Mouse (Mus musculus) MEL (cell line): ENCODE measurements around the gene Atxn3. TPM values are rescaled to one million over a fixed set of nuclear protein-coding genes. Genes with fewer than 3 reads are reported as not detected.

ENCODE experiments used
- DNase-seq: peaks from one replicate; pipeline ENCODE4 v3.0.0; 2011; ENCODE audit warnings: low read depth, low spot score
- H3K27ac ChIP-seq: 2 replicates; pipeline ENCODE4 v1.5.1; 2012; ENCODE audit warnings: low read depth, mild to moderate bottlenecking, control low read depth, low read length, moderate library complexity; ENCODE audit not compliant: control insufficient read depth
- H3K27me3 ChIP-seq, 2 experiments: fragments of 150-350 bp in 1 of 2; sonication (generic) in 1 of 2; 2 replicates each; pipeline ENCODE4 v1.6.1; 2012; ENCODE audit warnings: low read length in 2 of 2, mild to moderate bottlenecking in 2 of 2, improper control_type of control experiment in 1 of 2, moderate library complexity in 1 of 2; ENCODE audit not compliant: insufficient read depth in 2 of 2, control insufficient read depth in 1 of 2
- H3K36me3 ChIP-seq, 2 experiments: 2 replicates each; pipeline ENCODE4 v1.6.1; 2012 to 2014; ENCODE audit warnings: low read length in 2 of 2, improper control_type of control experiment in 1 of 2, inconsistent platforms in 1 of 2, mild to moderate bottlenecking in 1 of 2; ENCODE audit not compliant: insufficient read depth in 2 of 2, control insufficient read depth in 1 of 2
- H3K4me1 ChIP-seq, 2 experiments: fragments of 150-350 bp in 1 of 2; sonication (generic) in 1 of 2; 2 replicates each; pipeline ENCODE4 v1.6.1; 2012; ENCODE audit warnings: low read length in 2 of 2, improper control_type of control experiment in 1 of 2, mild to moderate bottlenecking in 1 of 2; ENCODE audit not compliant: insufficient read depth in 2 of 2, control insufficient read depth in 1 of 2
- H3K4me3 ChIP-seq, 2 experiments: fragments of 150-350 bp in 1 of 2; sonication (generic) in 1 of 2; 2 replicates each; pipeline ENCODE4 v1.5.1; 2012; ENCODE audit warnings: low read depth in 2 of 2, low read length in 2 of 2, mild to moderate bottlenecking in 2 of 2, moderate library complexity in 2 of 2, control low read depth in 1 of 2, improper control_type of control experiment in 1 of 2; ENCODE audit not compliant: control insufficient read depth in 1 of 2, insufficient read depth in 1 of 2
- H3K79me2 ChIP-seq: 2 replicates; pipeline ENCODE4 v1.6.1; 2012; ENCODE audit warnings: mild to moderate bottlenecking, low read length, moderate library complexity; ENCODE audit not compliant: control insufficient read depth, poor library complexity, insufficient read depth
- H3K9ac ChIP-seq: 2 replicates; pipeline ENCODE4 v1.6.1; 2012; ENCODE audit warnings: low read depth, mild to moderate bottlenecking, control low read depth, low read length, moderate library complexity; ENCODE audit not compliant: control insufficient read depth, poor library complexity, severe bottlenecking
- H3K9me3 ChIP-seq: fragments of 150-350 bp; sonication (generic); replicated peaks from 2 replicates; pipeline ENCODE4 v1.6.1; 2012; ENCODE audit warnings: mild to moderate bottlenecking, low read length, improper control_type of control experiment, moderate library complexity; ENCODE audit not compliant: insufficient read depth
- BHLHE40 ChIP-seq: IDR thresholded peaks from 2 replicates; pipeline ENCODE4 v1.6.1; 2012; ENCODE audit warnings: low read depth, mild to moderate bottlenecking, inconsistent platforms, low read length, improper control_type of control experiment, borderline replicate concordance
- CHD2 ChIP-seq: IDR thresholded peaks from 2 replicates; pipeline ENCODE4 v1.6.1; 2011; ENCODE audit warnings: low read length, improper control_type of control experiment
- ELF1 ChIP-seq: IDR thresholded peaks from 2 replicates; pipeline ENCODE4 v1.6.1; 2014; ENCODE audit warnings: low read depth, mild to moderate bottlenecking, inconsistent platforms, low read length, improper control_type of control experiment, moderate library complexity
- EP300 ChIP-seq, 2 experiments: IDR thresholded peaks; 2 replicates each; pipeline ENCODE4 v1.6.1; 2011; ENCODE audit warnings: improper control_type of control experiment in 2 of 2, low read length in 2 of 2, low read depth in 1 of 2, mild to moderate bottlenecking in 1 of 2
- ETS1 ChIP-seq: IDR thresholded peaks from 2 replicates; pipeline ENCODE4 v1.6.1; 2012; ENCODE audit warnings: low read depth, mild to moderate bottlenecking, inconsistent platforms, low read length, improper control_type of control experiment, moderate library complexity
- GABPA ChIP-seq: IDR thresholded peaks from 2 replicates; pipeline ENCODE4 v1.6.1; 2012; ENCODE audit warnings: low read depth, mild to moderate bottlenecking, inconsistent platforms, low read length, improper control_type of control experiment, moderate library complexity
- GATA1 ChIP-seq: IDR thresholded peaks from 2 replicates; pipeline ENCODE4 v1.6.1; 2011; ENCODE audit warnings: low read depth, low read length, improper control_type of control experiment
- HCFC1 ChIP-seq: IDR thresholded peaks from 2 replicates; pipeline ENCODE4 v1.6.1; 2012; ENCODE audit warnings: low read depth, mild to moderate bottlenecking, inconsistent platforms, low read length, improper control_type of control experiment, moderate library complexity
- JUND ChIP-seq: IDR thresholded peaks from 2 replicates; pipeline ENCODE4 v1.6.1; 2011; ENCODE audit warnings: low read depth, mild to moderate bottlenecking, improper control_type of control experiment, low read length
- KAT2A ChIP-seq: conservative IDR thresholded peaks from 2 replicates; pipeline ENCODE4 v1.6.1; 2012; ENCODE audit warnings: low read depth, low read length, improper control_type of control experiment, inconsistent platforms
- MEF2A ChIP-seq: IDR thresholded peaks from 2 replicates; pipeline ENCODE4 v1.6.1; 2014; ENCODE audit warnings: low read depth, mild to moderate bottlenecking, inconsistent platforms, low read length, improper control_type of control experiment; ENCODE audit not compliant: poor library complexity, insufficient replicate concordance, severe bottlenecking; ENCODE audit errors: extremely low read depth
- MXI1 ChIP-seq: IDR thresholded peaks from 2 replicates; pipeline ENCODE4 v1.6.1; 2011; ENCODE audit warnings: mild to moderate bottlenecking, low read depth, low read length, improper control_type of control experiment
- MYC ChIP-seq: IDR thresholded peaks from 2 replicates; pipeline ENCODE4 v1.6.1; 2011; ENCODE audit warnings: low read depth, mild to moderate bottlenecking, low read length, improper control_type of control experiment, moderate library complexity
- NRF1 ChIP-seq: IDR thresholded peaks from 2 replicates; pipeline ENCODE4 v1.6.1; 2014; ENCODE audit warnings: low read depth, mild to moderate bottlenecking, inconsistent platforms, low read length, improper control_type of control experiment, moderate library complexity; ENCODE audit not compliant: poor library complexity, insufficient read depth, severe bottlenecking
- POLR2AphosphoS5 ChIP-seq: IDR thresholded peaks from 2 replicates; pipeline ENCODE4 v1.6.1; 2012; ENCODE audit warnings: low read depth, borderline replicate concordance, mild to moderate bottlenecking, inconsistent platforms, low read length, moderate library complexity, mixed read lengths
- RAD21 ChIP-seq: IDR thresholded peaks from 2 replicates; pipeline ENCODE4 v1.6.1; 2011; ENCODE audit warnings: mild to moderate bottlenecking, low read depth, low read length, improper control_type of control experiment
- SIN3A ChIP-seq: IDR thresholded peaks from 2 replicates; pipeline ENCODE4 v1.6.1; 2012; ENCODE audit warnings: low read length, improper control_type of control experiment, inconsistent platforms
- TBP ChIP-seq: IDR thresholded peaks from 2 replicates; pipeline ENCODE4 v1.8.0; 2011; ENCODE audit warnings: low read depth, low read length, improper control_type of control experiment
- TCF12 ChIP-seq: IDR thresholded peaks from 2 replicates; pipeline ENCODE4 v1.6.1; 2014; ENCODE audit warnings: low read depth, mild to moderate bottlenecking, inconsistent platforms, low read length, improper control_type of control experiment, moderate library complexity
- UBTF ChIP-seq: IDR thresholded peaks from 2 replicates; pipeline ENCODE4 v1.6.1; 2012; ENCODE audit warnings: low read depth, mild to moderate bottlenecking, inconsistent platforms, low read length, improper control_type of control experiment, moderate library complexity, borderline replicate concordance; ENCODE audit not compliant: insufficient read depth
- ZMIZ1 ChIP-seq: IDR thresholded peaks from 2 replicates; pipeline ENCODE4 v1.6.1; 2012; ENCODE audit warnings: low read depth, mild to moderate bottlenecking, inconsistent platforms, low read length, improper control_type of control experiment, moderate library complexity
- ZNF384 ChIP-seq: IDR thresholded peaks from 2 replicates; pipeline ENCODE4 v1.6.1; 2012; ENCODE audit warnings: low read depth, mild to moderate bottlenecking, inconsistent platforms, low read length, improper control_type of control experiment
- polyA plus RNA-seq, 2 experiments: library from polyadenylated mRNA; stranded (reverse) in 1 of 2; unstranded in 1 of 2; fragments of >175 nt in 1 of 2; fragments of >200 nt in 1 of 2; gene quantifications; 2 replicates each; pipeline versions ENCODE4 v1.2.1 to v1.2.4; 2012; ENCODE audit warnings: low replicate concordance in 2 of 2, low read depth in 1 of 2; ENCODE audit not compliant: insufficient read length in 2 of 2, insufficient read depth in 1 of 2, missing spikeins in 1 of 2
- total RNA-seq: library from RNA; depleted of rRNA; stranded (reverse); fragments of 300-350 nt; gene quantifications from 2 replicates; pipeline ENCODE4 v1.2.3, GENCODE M21; 2012

The Atxn3 gene
- total and polyA plus RNA-seq, 3 experiments, result 21.8 to 400 (median 27.8) TPM

GRCm38 (mm10) chr12:101978162-101978561 lies 20.1 kb upstream of the Atxn3 start (continued):
- TF ChIP-seq MEF2A (no peak), POLR2AphosphoS5 (no peak), ETS1 (no peak), GABPA (no peak), HCFC1 (no peak), EP300 (IDR thresholded peaks at IDR 0.05; ENCODE audit: low read depth in 1 of 2, low read length in 2 of 2) (peak; percentile 9 to 53; a peak in 1 of 4 replicates), RAD21 (no peak), CHD2 (no peak), BHLHE40 (no peak), JUND (no peak), GATA1 (peak; percentile 53), UBTF (no peak), ELF1 (no peak), TBP (no peak), TCF12 (peak; percentile 57; the same call in 1 of the 2 replicates), ZMIZ1 (no peak), NRF1 (no peak), KAT2A (no peak), MYC (no peak), MXI1 (no peak)

GRCm38 (mm10) chr12:101977404-101977915 lies 19.4 kb upstream of the Atxn3 start:
- Histone ChIP-seq H3K27ac (peak overlapping the region; percentile 100), H3K79me2 (peaks cover 59% of the 10 kb centered on the region), H3K27me3 (no peaks in the 10 kb centered on the region), H3K9me3 (no peaks in the 10 kb centered on the region), H3K4me3 (peak overlapping the region; percentile 79 to 92), H3K9ac (peak overlapping the region; percentile 96), H3K4me1 (peaks cover 17 to 40% of the 10 kb centered on the region in 2 experiments), H3K36me3 (peaks cover 3 to 60% of the 10 kb centered on the region in 2 experiments)
- peak; percentile 56 for DNase-seq
- TF ChIP-seq ZNF384, result no peak
- 0 out of 2 replicates have a peak, but pooled peaks have one; percentile 7 for TF ChIP-seq SIN3A
